Mouse (Mus musculus): ENCODE results near the gene Sdr42e1. TPM values are rescaled to one million over a fixed set of nuclear protein-coding genes. Genes with fewer than 3 reads are reported as not detected.

The Sdr42e1 gene
- total and polyA plus RNA-seq, 3 experiments, result 2.3 to 4.1 (median 3.1) TPM

DNA sequence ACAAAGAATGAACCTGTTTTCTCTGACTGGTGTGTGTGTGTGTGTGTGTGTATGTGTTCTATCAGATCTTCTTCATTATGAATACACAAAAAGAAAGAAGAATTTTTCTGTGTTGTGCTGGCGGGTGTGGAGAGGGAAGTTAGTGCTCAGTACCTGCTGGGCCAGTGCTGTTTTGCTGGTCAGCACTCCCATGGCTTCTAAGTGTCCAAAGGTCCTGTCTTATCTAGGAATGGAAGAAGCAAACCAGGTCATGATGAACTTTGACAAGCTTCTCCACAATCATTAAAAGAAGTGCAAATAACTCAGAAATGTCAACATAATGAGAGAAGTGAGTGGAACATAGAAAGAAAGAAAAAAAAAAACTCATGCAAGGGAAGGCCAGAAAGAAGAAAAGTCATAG, 22.1 kb upstream of the Sdr42e1 start:
- peaks cover 0 to 2% of the 10 kb centered on the region in 2 experiments; a peak in 2 of 4 replicates for H3K4me1 ChIP-seq (ENCODE audit: control insufficient read depth in 1 of 2, insufficient read depth in 2 of 2)
- H3K9ac ChIP-seq (ENCODE audit: insufficient read depth, low read depth), result no peak overlapping the region
- DNase-seq (ENCODE audit: extremely low read depth), result no peak
- no peak overlapping the region for H3K4me3 ChIP-seq (replicated peaks in 1 of 3; ENCODE audit: low read depth in 2 of 3, low read length in 2 of 3, poor library complexity in 1 of 3)
- H3K36me3 ChIP-seq (replicated peaks in 1 of 2; ENCODE audit: control insufficient read depth in 1 of 2, insufficient read depth in 1 of 2, low read length in 1 of 2), result no peaks in the 10 kb centered on the region
- H3K27ac ChIP-seq (ENCODE audit: insufficient read depth, low read depth), result no peak overlapping the region
- in situ Hi-C loops (cut with MboI; ENCODE audit: low pct_ligation_motif_present, low pct_unique_long_range_greater_than_20kb, low sequenced_read_pairs), result no loop called here
- no peak overlapping the region for H3K4me2 ChIP-seq (ENCODE audit: insufficient read depth, low read depth, poor library complexity, severe bottlenecking)
- no peaks in the 10 kb centered on the region for H3K27me3 ChIP-seq (replicated peaks)
- no peak for TF ChIP-seq USF2 (conservative IDR thresholded peaks at IDR 0.05; ENCODE audit: low read depth, low read length)
- TF ChIP-seq CHD2 (IDR thresholded peaks at IDR 0.05; ENCODE audit: low read length), result no peak
- TF ChIP-seq HCFC1 (IDR thresholded peaks at IDR 0.05; ENCODE audit: low read depth, low read length), result no peak
- TF ChIP-seq MYC (IDR thresholded peaks at IDR 0.05; ENCODE audit: low read depth, low read length), result no peak
- TF ChIP-seq SIN3A (IDR thresholded peaks at IDR 0.05; ENCODE audit: low read length), result no peak
- no peak for TF ChIP-seq ELF1 (IDR thresholded peaks at IDR 0.05; ENCODE audit: low read depth, low read length)
- no peak for TF ChIP-seq NRF1 (IDR thresholded peaks at IDR 0.05; ENCODE audit: low read depth, low read length)
- TF ChIP-seq ZNF384 (IDR thresholded peaks at IDR 0.05; ENCODE audit: low read depth, low read length), result no peak
- dilution Hi-C loops (cut with MboI; ENCODE audit: extremely low pct_ligation_motif_present, extremely low pct_unique_long_range_greater_than_20kb, low sequenced_read_pairs), result no loop called here
- H3K9me3 ChIP-seq (replicated peaks; ENCODE audit: low read length), result no peaks in the 10 kb centered on the region
- H3K79me2 ChIP-seq (replicated peaks; ENCODE audit: control insufficient read depth, extremely low read depth, insufficient read depth, poor library complexity, severe bottlenecking), result no peaks in the 10 kb centered on the region

DNA sequence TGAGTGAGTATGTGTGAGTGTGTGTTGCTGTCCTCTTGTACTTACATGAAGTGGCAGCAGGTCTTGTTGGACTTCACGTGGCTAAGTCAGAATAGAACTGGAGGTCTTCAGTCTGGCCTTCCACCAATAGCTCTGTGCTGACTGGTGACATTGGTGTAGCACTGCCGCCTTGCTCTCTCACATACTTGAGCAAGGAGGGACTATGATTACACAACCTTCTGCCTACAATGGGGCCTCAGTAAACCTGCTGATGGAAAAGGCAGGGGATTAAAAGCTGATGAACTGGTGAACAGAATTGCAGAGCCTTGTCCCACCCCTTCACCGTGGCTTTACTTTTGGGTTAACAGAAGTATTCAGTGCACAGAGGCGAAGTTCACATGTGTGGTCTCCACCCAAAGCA, 18.6 kb upstream of the Sdr42e1 start:
- Histone ChIP-seq H3K4me3 (replicated peaks in 1 of 3; ENCODE audit: low read depth in 2 of 3, low read length in 2 of 3, poor library complexity in 1 of 3) (no peak overlapping the region), H3K9ac (ENCODE audit: insufficient read depth, low read depth) (no peak overlapping the region), H3K36me3 (replicated peaks in 1 of 2; ENCODE audit: control insufficient read depth in 1 of 2, insufficient read depth in 1 of 2, low read length in 1 of 2) (no peaks in the 10 kb centered on the region), H3K27me3 (replicated peaks) (no peaks in the 10 kb centered on the region), H3K27ac (ENCODE audit: insufficient read depth, low read depth) (no peak overlapping the region), H3K4me1 (ENCODE audit: control insufficient read depth in 1 of 2, insufficient read depth in 2 of 2) (no peaks in the 10 kb centered on the region), H3K9me3 (replicated peaks; ENCODE audit: low read length) (no peaks in the 10 kb centered on the region), H3K4me2 (ENCODE audit: insufficient read depth, low read depth, poor library complexity, severe bottlenecking) (no peak overlapping the region), H3K79me2 (replicated peaks; ENCODE audit: control insufficient read depth, extremely low read depth, insufficient read depth, poor library complexity, severe bottlenecking) (no peaks in the 10 kb centered on the region)
- DNase-seq (ENCODE audit: extremely low read depth), result no peak
- dilution Hi-C loops (cut with MboI; ENCODE audit: extremely low pct_ligation_motif_present, extremely low pct_unique_long_range_greater_than_20kb, low sequenced_read_pairs) (no loop called here), in situ Hi-C loops (cut with MboI; ENCODE audit: low pct_ligation_motif_present, low pct_unique_long_range_greater_than_20kb, low sequenced_read_pairs) (no loop called here)
- no peak for TF ChIP-seq ZKSCAN1 (IDR thresholded peaks at IDR 0.05; ENCODE audit: borderline replicate concordance, low read depth, low read length)

DNA sequence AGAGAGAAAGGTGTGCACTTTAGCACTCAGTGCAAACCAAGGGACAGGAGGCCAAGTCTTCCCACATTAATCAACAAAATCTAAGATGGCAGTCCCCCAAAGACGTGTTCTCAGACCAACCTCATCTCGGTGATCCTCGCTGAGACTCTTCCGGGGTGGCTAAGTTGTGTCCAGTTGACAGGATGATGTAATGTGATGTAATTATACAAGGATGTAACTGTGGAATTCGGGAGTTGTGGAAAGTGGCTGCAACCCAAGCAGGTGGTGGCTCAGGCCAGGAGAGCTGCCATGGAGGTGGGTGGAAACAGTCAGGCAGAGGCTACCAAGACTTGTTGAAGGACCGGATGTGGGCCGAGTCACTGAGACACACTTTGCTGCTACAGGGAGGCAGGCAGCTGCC, 14.4 kb upstream of the Sdr42e1 start:
- Histone ChIP-seq H3K4me2 (ENCODE audit: insufficient read depth, low read depth, poor library complexity, severe bottlenecking) (no peak overlapping the region), H3K27me3 (replicated peaks) (no peaks in the 10 kb centered on the region), H3K4me3 (replicated peaks in 1 of 3; ENCODE audit: low read depth in 2 of 3, low read length in 2 of 3, poor library complexity in 1 of 3) (no peak overlapping the region), H3K27ac (ENCODE audit: insufficient read depth, low read depth) (no peak overlapping the region), H3K79me2 (replicated peaks; ENCODE audit: control insufficient read depth, extremely low read depth, insufficient read depth, poor library complexity, severe bottlenecking) (no peaks in the 10 kb centered on the region), H3K9me3 (replicated peaks; ENCODE audit: low read length) (no peaks in the 10 kb centered on the region), H3K9ac (ENCODE audit: insufficient read depth, low read depth) (no peak overlapping the region), H3K4me1 (ENCODE audit: control insufficient read depth in 1 of 2, insufficient read depth in 2 of 2) (peaks cover 5 to 17% of the 10 kb centered on the region in 2 experiments; a peak in 3 of 4 replicates), H3K36me3 (replicated peaks in 1 of 2; ENCODE audit: control insufficient read depth in 1 of 2, insufficient read depth in 1 of 2, low read length in 1 of 2) (no peaks in the 10 kb centered on the region)
- in situ Hi-C loops (cut with MboI; ENCODE audit: low pct_ligation_motif_present, low pct_unique_long_range_greater_than_20kb, low sequenced_read_pairs) (no loop called here), dilution Hi-C loops (cut with MboI; ENCODE audit: extremely low pct_ligation_motif_present, extremely low pct_unique_long_range_greater_than_20kb, low sequenced_read_pairs) (no loop called here)
- TF ChIP-seq MXI1 (IDR thresholded peaks at IDR 0.05; ENCODE audit: low read depth, low read length), result no peak
- TF ChIP-seq IRF4 (IDR thresholded peaks at IDR 0.05; ENCODE audit: low read depth, low read length), result no peak
- TF ChIP-seq USF2 (conservative IDR thresholded peaks at IDR 0.05; ENCODE audit: low read depth, low read length), result no peak
- no peak for TF ChIP-seq NELFE (IDR thresholded peaks at IDR 0.05; ENCODE audit: low read depth, low read length)
- no peak for TF ChIP-seq HCFC1 (IDR thresholded peaks at IDR 0.05; ENCODE audit: low read depth, low read length)
- TF ChIP-seq EP300 (IDR thresholded peaks at IDR 0.05; ENCODE audit: low read length), result no peak
- TF ChIP-seq SIN3A (IDR thresholded peaks at IDR 0.05; ENCODE audit: low read length), result no peak
- TF ChIP-seq SMC3 (IDR thresholded peaks at IDR 0.05; ENCODE audit: low read depth, low read length), result no peak
- TF ChIP-seq CTCF (conservative IDR thresholded peaks at IDR 0.05 in 1 of 2, IDR thresholded peaks at IDR 0.05 in 1 of 2; ENCODE audit: low read depth in 2 of 2, low read length in 2 of 2), result no peak
- no peak for TF ChIP-seq ZMIZ1 (IDR thresholded peaks at IDR 0.05; ENCODE audit: low read depth, low read length)
- no peak for TF ChIP-seq TCF12 (IDR thresholded peaks at IDR 0.05; ENCODE audit: low read depth, low read length)
- no peak for TF ChIP-seq NRF1 (IDR thresholded peaks at IDR 0.05; ENCODE audit: low read depth, low read length)
- TF ChIP-seq POLR2AphosphoS2 (IDR thresholded peaks at IDR 0.05; ENCODE audit: low read depth, low read length), result no peak
- TF ChIP-seq ZNF384 (IDR thresholded peaks at IDR 0.05; ENCODE audit: low read depth, low read length), result no peak
- TF ChIP-seq JUN (IDR thresholded peaks at IDR 0.05; ENCODE audit: insufficient read depth, low read depth, low read length), result no peak
- TF ChIP-seq USF1 (IDR thresholded peaks at IDR 0.05; ENCODE audit: low read depth, low read length), result no peak
- TF ChIP-seq ELF1 (IDR thresholded peaks at IDR 0.05; ENCODE audit: low read depth, low read length), result no peak
- no peak for TF ChIP-seq BHLHE40 (IDR thresholded peaks at IDR 0.05; ENCODE audit: low read depth, low read length)
- TF ChIP-seq RCOR1 (conservative IDR thresholded peaks at IDR 0.05; ENCODE audit: low read depth, low read length), result no peak
- no peak for TF ChIP-seq MAZ (IDR thresholded peaks at IDR 0.05; ENCODE audit: low read depth, low read length)
- no peak for DNase-seq (ENCODE audit: extremely low read depth)

Measured in CH12.LX (cell line).